Mouse (Mus musculus) ES-E14 (cell line): ENCODE measurements around the gene Dpf2.

ENCODE experiments used
- CHD2 ChIP-seq: IDR thresholded peaks from 2 replicates; pipeline ENCODE4 v1.6.1; 2014; ENCODE audit warnings: mild to moderate bottlenecking, low read depth, low read length, inconsistent platforms
- HCFC1 ChIP-seq: IDR thresholded peaks from 2 replicates; pipeline ENCODE4 v1.6.1; 2012; ENCODE audit warnings: low read length, inconsistent platforms, borderline replicate concordance; ENCODE audit not compliant: insufficient read depth
- MAFK ChIP-seq: IDR thresholded peaks from 2 replicates; pipeline ENCODE4 v1.6.1; 2014; ENCODE audit warnings: mild to moderate bottlenecking, low read depth, low read length, inconsistent platforms; ENCODE audit not compliant: insufficient read depth
- ZNF384 ChIP-seq: IDR thresholded peaks from 2 replicates; pipeline ENCODE4 v1.6.1; 2012; ENCODE audit warnings: low read depth, low read length, inconsistent platforms

GRCm38 (mm10) chr19:5954031-5954710 lies 41.4 kb upstream of the Dpf2 start:
- no peak for TF ChIP-seq HCFC1
- TF ChIP-seq MAFK = no peak
- TF ChIP-seq CHD2 = no peak
- TF ChIP-seq ZNF384 = no peak
